Mouse (Mus musculus) erythroblast, adult 5-6 weeks (primary cell): ENCODE data around the gene Tenm3. TPM values are rescaled to one million over a fixed set of nuclear protein-coding genes. Genes with fewer than 3 reads are reported as not detected.

Experiments used
- ATAC-seq: replicated peaks from 2 replicates; pipeline ENCODE4 v1.8.0; 2016; ENCODE audit warnings: moderate number of reproducible peaks, mild to moderate bottlenecking, moderate TSS enrichment, inconsistent platforms; ENCODE audit not compliant: poor library complexity, low FRiP score, severe bottlenecking
- total RNA-seq, 2 experiments: library from RNA; stranded (forward) in 1 of 2; stranded (reverse) in 1 of 2; fragments of 150-400 nt in 1 of 2; fragments of 200-764, 138-1000 nt in 1 of 2; gene quantifications; 2 replicates each; pipeline versions ENCODE4 v1.2.3 to v1.2.4; 2015 to 2017; ENCODE audit warnings: low replicate concordance in 2 of 2

Gene Tenm3
- not detected in 2 replicates for total RNA-seq (2015; ENCODE audit: low replicate concordance)
- not detected in 2 replicates for total RNA-seq (2017; ENCODE audit: low replicate concordance)

GRCm38 (mm10) chr8:48843931-48844285, at the start of gene Tenm3:
TSS of gene Tenm3 (minus strand) at chr8:48843951.
- no peak for ATAC-seq

- ATAC-seq, result no peak
Observed at GRCm38 (mm10) chr8:48890216-48890765, 46.5 kb upstream of the Tenm3 start.

- ATAC-seq, result no peak
Observed at GRCm38 (mm10) chr8:48884270-48884669, 40.5 kb upstream of the Tenm3 start.

GRCm38 (mm10) chr8:48880585-48880984, 36.8 kb upstream of the Tenm3 start:
- ATAC-seq, result no peak

- ATAC-seq, result no peak
Observed at GRCm38 (mm10) chr8:48865972-48866371, 22.2 kb upstream of the Tenm3 start.

GRCm38 (mm10) chr8:48865485-48865884, 21.7 kb upstream of the Tenm3 start:
- no peak for ATAC-seq

- ATAC-seq, result no peak
Observed at GRCm38 (mm10) chr8:48850223-48851010, 6.7 kb upstream of the Tenm3 start.

GRCm38 (mm10) chr8:48849091-48849616, 5.4 kb upstream of the Tenm3 start:
- ATAC-seq, result no peak

- no peak for ATAC-seq
Observed at GRCm38 (mm10) chr8:48844961-48845360, 1.2 kb upstream of the Tenm3 start.

- no peak for ATAC-seq
Observed at GRCm38 (mm10) chr8:48844370-48844905, 687 bp upstream of the Tenm3 start.

- no peak for ATAC-seq
Observed at GRCm38 (mm10) chr8:48842991-48843930, 490 bp downstream of the Tenm3 start.

GRCm38 (mm10) chr8:48842516-48842990, 1.2 kb downstream of the Tenm3 start:
- no peak for ATAC-seq

- no peak for ATAC-seq
Observed at GRCm38 (mm10) chr8:48842035-48842434, 1.7 kb downstream of the Tenm3 start.

- ATAC-seq, result no peak
Observed at GRCm38 (mm10) chr8:48835745-48836144, 8.0 kb downstream of the Tenm3 start.

GRCm38 (mm10) chr8:48827454-48827853, 16.3 kb downstream of the Tenm3 start:
- ATAC-seq, result no peak

- ATAC-seq, result no peak
Observed at GRCm38 (mm10) chr8:48825666-48826065, 18.1 kb downstream of the Tenm3 start.

GRCm38 (mm10) chr8:48822291-48822690, 21.5 kb downstream of the Tenm3 start:
- no peak for ATAC-seq

GRCm38 (mm10) chr8:48819962-48820361, 23.8 kb downstream of the Tenm3 start:
- no peak for ATAC-seq

GRCm38 (mm10) chr8:48819348-48819747, 24.4 kb downstream of the Tenm3 start:
- no peak for ATAC-seq

GRCm38 (mm10) chr8:48816941-48817340, 26.8 kb downstream of the Tenm3 start:
- ATAC-seq, result no peak
